Mouse (Mus musculus): ENCODE data around the gene Zcchc9. TPM values are rescaled to one million over a fixed set of nuclear protein-coding genes. Genes with fewer than 3 reads are reported as not detected.

The Zcchc9 gene
- 9.3 and 11.8 TPM in 2 replicates for polyA plus RNA-seq (2011; ENCODE audit: insufficient read depth, insufficient read length, low replicate concordance, missing spikeins)

GRCm38 (mm10) chr13:91807155-91807839 is at the start of gene Zcchc9:
TSS of gene Zcchc9 (minus strand) at chr13:91807705.
- Histone ChIP-seq H3K27ac (ENCODE audit: control insufficient read depth, insufficient read depth, low read depth, low read length, poor library complexity) (peak within 1 kb of the TSS; percentile 91), H3K4me1 (ENCODE audit: control insufficient read depth, insufficient read depth, low read length) (no peaks in the 10 kb centered on the region; the same call in 1 of the 2 replicates), H3K4me3 (replicated peaks; ENCODE audit: control insufficient read depth, low read depth, low read length) (peak within 1 kb of the TSS; percentile 86)
- WGBS, result under 1% methylated on average over 50 of the region's 50 CpGs
- TF ChIP-seq POLR2A (IDR thresholded peaks at IDR 0.05; ENCODE audit: borderline replicate concordance, control insufficient read depth, low read depth, low read length) (peak; percentile 68), CTCF (IDR thresholded peaks at IDR 0.05; ENCODE audit: control insufficient read depth, insufficient read depth, low read length) (peak; percentile 38; the same call in 1 of the 2 replicates)

GRCm38 (mm10) chr13:91854412-91854811 is 46.9 kb upstream of the Zcchc9 start:
- Histone ChIP-seq H3K4me1 (ENCODE audit: control insufficient read depth, insufficient read depth, low read length) (no peaks in the 10 kb centered on the region), H3K27ac (ENCODE audit: control insufficient read depth, insufficient read depth, low read depth, low read length, poor library complexity) (no peak overlapping the region), H3K4me3 (replicated peaks; ENCODE audit: control insufficient read depth, low read depth, low read length) (no peak overlapping the region)
- WGBS, result 83% methylated on average over 3 of the region's 3 CpGs
- TF ChIP-seq CTCF (IDR thresholded peaks at IDR 0.05; ENCODE audit: control insufficient read depth, insufficient read depth, low read length) (no peak), POLR2A (IDR thresholded peaks at IDR 0.05; ENCODE audit: borderline replicate concordance, control insufficient read depth, low read depth, low read length) (no peak)

DNA sequence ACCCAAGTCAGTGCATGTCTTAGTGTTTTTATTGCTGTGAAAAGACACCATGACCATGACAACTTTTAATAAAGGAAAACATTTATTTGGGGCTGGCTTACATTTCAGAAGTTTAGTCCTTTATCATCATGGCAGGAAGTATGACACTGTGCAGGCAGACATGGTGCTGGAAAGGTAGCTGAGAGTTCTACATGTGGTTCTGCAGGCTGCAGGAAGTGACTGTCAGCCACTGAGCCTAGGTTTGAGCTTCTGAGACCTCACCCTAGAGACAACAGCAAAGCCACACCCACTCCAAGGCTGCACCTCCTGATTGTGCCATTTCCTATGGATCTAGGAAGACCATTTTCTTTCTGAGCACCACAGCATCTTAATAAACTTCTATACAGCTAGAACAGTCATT is 20.4 kb upstream of the Zcchc9 start:
- Histone ChIP-seq H3K4me1 (ENCODE audit: control insufficient read depth, insufficient read depth, low read length) (no peaks in the 10 kb centered on the region), H3K4me3 (replicated peaks; ENCODE audit: control insufficient read depth, low read depth, low read length) (no peak overlapping the region), H3K27ac (ENCODE audit: control insufficient read depth, insufficient read depth, low read depth, low read length, poor library complexity) (no peak overlapping the region)
- TF ChIP-seq CTCF (IDR thresholded peaks at IDR 0.05; ENCODE audit: control insufficient read depth, insufficient read depth, low read length), result no peak
- TF ChIP-seq POLR2A (IDR thresholded peaks at IDR 0.05; ENCODE audit: borderline replicate concordance, control insufficient read depth, low read depth, low read length), result no peak

DNA sequence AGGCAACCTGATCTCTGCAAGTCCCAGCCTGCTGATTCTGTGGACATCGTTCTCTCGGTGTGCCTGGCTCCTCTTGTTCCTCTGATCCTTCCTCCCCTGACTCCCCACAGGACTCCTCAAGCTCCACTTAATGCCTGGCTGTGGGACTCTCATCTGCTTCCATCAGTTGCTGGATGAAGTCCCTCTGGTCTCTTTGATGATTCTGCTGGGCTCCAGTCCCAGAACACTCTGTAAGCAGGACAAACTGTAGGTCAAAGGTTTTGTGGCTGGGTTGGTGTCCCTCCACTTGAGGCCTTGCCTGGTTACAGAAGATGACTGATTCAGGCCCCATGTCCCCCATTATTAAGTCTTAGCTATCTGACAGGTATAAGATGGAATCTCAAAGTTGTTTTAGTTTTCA is 18.6 kb upstream of the Zcchc9 start:
- Histone ChIP-seq H3K4me1 (ENCODE audit: control insufficient read depth, insufficient read depth, low read length) (no peaks in the 10 kb centered on the region), H3K4me3 (replicated peaks; ENCODE audit: control insufficient read depth, low read depth, low read length) (no peak overlapping the region), H3K27ac (ENCODE audit: control insufficient read depth, insufficient read depth, low read depth, low read length, poor library complexity) (no peak overlapping the region)
- TF ChIP-seq POLR2A (IDR thresholded peaks at IDR 0.05; ENCODE audit: borderline replicate concordance, control insufficient read depth, low read depth, low read length), result no peak
- no peak for TF ChIP-seq CTCF (IDR thresholded peaks at IDR 0.05; ENCODE audit: control insufficient read depth, insufficient read depth, low read length)
- WGBS, result 93% methylated on average over 2 of the region's 2 CpGs

DNA sequence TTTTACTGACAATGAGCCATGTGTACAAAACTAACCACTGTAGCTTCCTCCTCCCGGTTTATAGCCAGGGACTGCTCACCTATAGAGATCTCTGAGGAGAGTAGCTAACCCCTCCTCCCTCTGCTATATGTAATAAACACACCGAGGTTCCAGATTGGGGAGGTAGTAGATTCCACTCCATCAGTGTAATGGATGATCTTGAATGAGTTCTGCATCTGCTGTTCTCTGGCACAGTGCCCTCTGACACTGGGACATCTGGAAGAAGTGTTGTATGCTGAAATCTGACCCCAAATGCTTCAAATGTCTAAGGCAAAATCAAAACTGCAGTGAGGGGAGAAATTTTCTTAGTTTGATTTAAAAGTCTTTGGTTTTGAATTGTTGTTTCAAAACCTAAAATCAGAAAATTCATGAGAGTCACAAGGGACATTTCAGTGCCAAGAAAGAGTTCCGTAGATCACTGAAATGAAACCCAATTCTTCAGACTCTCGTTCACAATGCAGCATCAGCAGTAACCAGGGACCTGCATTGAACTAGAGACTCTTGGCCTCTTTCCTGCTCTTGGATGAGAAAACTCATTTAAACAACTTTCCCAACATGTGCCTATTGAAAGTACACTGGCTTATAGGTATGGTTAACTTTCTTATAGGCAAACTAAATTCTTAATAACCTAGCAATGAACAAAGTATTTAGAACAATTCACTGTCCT is 17.5 kb upstream of the Zcchc9 start:
- 75% methylated on average over 4 of the region's 4 CpGs for WGBS

DNA sequence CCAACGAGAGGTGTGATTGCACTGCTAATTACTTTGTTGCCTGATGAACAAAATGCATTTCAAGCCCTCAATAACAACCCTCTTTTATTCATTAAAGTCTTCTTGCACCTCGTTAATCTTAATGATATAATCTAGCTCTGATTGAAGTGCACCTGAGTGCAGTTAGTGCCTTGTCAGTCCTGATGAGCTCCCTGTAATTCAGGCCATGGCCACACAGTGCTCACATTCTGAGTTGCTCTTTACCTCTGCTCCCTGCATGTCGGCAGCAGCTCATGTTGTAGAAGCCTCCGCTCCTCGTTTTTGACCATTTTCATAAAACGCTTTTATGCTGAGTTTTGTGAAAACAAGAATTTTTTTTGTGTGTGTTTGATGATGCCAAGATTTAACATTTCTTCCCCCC is 16.2 kb upstream of the Zcchc9 start:
- H3K27ac ChIP-seq (ENCODE audit: control insufficient read depth, insufficient read depth, low read depth, low read length, poor library complexity), result no peak overlapping the region
- 80% methylated on average over 6 of the region's 6 CpGs for WGBS
- H3K4me1 ChIP-seq (ENCODE audit: control insufficient read depth, insufficient read depth, low read length), result no peaks in the 10 kb centered on the region
- H3K4me3 ChIP-seq (replicated peaks; ENCODE audit: control insufficient read depth, low read depth, low read length), result no peak overlapping the region
- TF ChIP-seq CTCF (IDR thresholded peaks at IDR 0.05; ENCODE audit: control insufficient read depth, insufficient read depth, low read length) (no peak), POLR2A (IDR thresholded peaks at IDR 0.05; ENCODE audit: borderline replicate concordance, control insufficient read depth, low read depth, low read length) (no peak)

More for the DNA sequence above, 17.5 kb upstream of the Zcchc9 start:
- TF ChIP-seq POLR2A (IDR thresholded peaks at IDR 0.05; ENCODE audit: borderline replicate concordance, control insufficient read depth, low read depth, low read length) (no peak), CTCF (IDR thresholded peaks at IDR 0.05; ENCODE audit: control insufficient read depth, insufficient read depth, low read length) (no peak)
- Histone ChIP-seq H3K4me1 (ENCODE audit: control insufficient read depth, insufficient read depth, low read length) (no peaks in the 10 kb centered on the region), H3K27ac (ENCODE audit: control insufficient read depth, insufficient read depth, low read depth, low read length, poor library complexity) (no peak overlapping the region), H3K4me3 (replicated peaks; ENCODE audit: control insufficient read depth, low read depth, low read length) (no peak overlapping the region)

DNA sequence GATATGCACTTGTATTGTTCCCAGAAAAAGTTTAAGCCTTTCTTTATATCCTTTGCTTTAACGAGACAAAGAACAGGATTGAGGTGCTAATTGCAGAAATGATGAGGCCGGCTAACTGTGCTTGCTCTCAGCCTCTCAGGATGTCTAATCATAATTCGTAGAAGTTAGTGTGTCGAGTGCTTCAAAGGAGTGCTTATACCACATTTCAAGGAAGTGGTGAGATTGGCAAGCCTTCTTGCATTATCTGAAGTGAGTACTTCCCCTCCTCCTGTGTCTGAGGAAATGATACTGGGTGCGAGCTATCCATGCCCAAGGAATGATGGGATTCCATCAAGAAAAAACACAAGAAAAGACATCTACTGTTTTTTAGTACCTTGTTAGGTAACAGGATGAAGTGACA is 7.2 kb upstream of the Zcchc9 start:
- TF ChIP-seq CTCF (IDR thresholded peaks at IDR 0.05; ENCODE audit: control insufficient read depth, insufficient read depth, low read length) (no peak), POLR2A (IDR thresholded peaks at IDR 0.05; ENCODE audit: borderline replicate concordance, control insufficient read depth, low read depth, low read length) (no peak)
- H3K4me3 ChIP-seq (replicated peaks; ENCODE audit: control insufficient read depth, low read depth, low read length), result no peak overlapping the region
- H3K4me1 ChIP-seq (ENCODE audit: control insufficient read depth, insufficient read depth, low read length), result no peaks in the 10 kb centered on the region
- 72% methylated on average over 5 of the region's 5 CpGs for WGBS
- H3K27ac ChIP-seq (ENCODE audit: control insufficient read depth, insufficient read depth, low read depth, low read length, poor library complexity), result no peak overlapping the region

DNA sequence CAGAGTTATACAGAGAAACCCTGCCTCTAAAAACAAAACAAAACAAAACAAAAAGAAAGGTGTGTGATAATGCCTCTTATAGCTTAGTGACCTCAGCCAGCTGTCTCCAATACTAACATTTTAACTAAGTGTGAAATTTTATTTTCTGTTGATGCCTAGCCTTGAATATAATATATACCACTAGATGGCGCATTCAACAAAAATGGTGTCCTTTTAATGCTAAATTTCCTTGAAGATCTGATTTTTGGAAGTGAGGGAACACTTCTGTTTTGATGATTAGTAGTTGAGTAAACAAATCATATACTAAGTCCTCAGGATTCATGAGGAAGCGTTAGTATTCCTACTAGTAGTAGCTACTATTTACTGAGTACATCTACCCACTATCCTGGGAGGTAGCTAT is 2.0 kb upstream of the Zcchc9 start:
- H3K4me3 ChIP-seq (replicated peaks; ENCODE audit: control insufficient read depth, low read depth, low read length), result no peak overlapping the region
- no peak for TF ChIP-seq POLR2A (IDR thresholded peaks at IDR 0.05; ENCODE audit: borderline replicate concordance, control insufficient read depth, low read depth, low read length)
- no peak for TF ChIP-seq CTCF (IDR thresholded peaks at IDR 0.05; ENCODE audit: control insufficient read depth, insufficient read depth, low read length)
- WGBS, result 37% methylated on average over 2 of the region's 2 CpGs
- H3K4me1 ChIP-seq (ENCODE audit: control insufficient read depth, insufficient read depth, low read length), result no peaks in the 10 kb centered on the region; the same call in 1 of the 2 replicates
- H3K27ac ChIP-seq (ENCODE audit: control insufficient read depth, insufficient read depth, low read depth, low read length, poor library complexity), result no peak overlapping the region

Data from bone marrow, adult 2 months (tissue).